Mouse (Mus musculus): ENCODE measurements around the gene Zc3h18.

DNA sequence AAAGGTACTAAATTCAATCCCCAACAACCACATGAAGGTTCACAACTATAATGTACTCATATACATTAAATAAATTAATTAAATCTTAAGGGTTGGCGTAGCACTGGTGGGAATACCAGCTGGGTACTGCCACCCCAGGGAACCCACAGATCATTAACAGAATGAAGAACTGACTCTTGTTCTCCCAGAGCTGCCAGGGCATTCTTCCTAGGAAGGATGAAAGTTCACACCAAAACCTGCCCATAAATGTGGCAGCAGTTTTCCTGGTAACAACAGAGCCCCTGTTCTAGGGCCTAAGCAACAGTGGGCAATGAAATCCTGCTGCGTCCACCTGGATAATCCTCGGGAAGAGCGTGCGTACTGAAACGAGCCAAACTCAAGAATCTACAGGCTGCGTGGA is 65.9 kb downstream of the Zc3h18 start:
- TF ChIP-seq CTCF (IDR thresholded peaks at IDR 0.05 in 2 of 3, conservative IDR thresholded peaks at IDR 0.05 in 1 of 3; ENCODE audit: control insufficient read depth in 1 of 3, insufficient read depth in 1 of 3, low read depth in 2 of 3, low read length in 3 of 3, poor library complexity in 1 of 3, severe bottlenecking in 1 of 3) (no peak), EP300 (IDR thresholded peaks at IDR 0.05; ENCODE audit: low read depth in 1 of 2, low read length in 2 of 2) (no peak), TAL1 (IDR thresholded peaks at IDR 0.05; ENCODE audit: low read length) (no peak), POLR2AphosphoS2 (IDR thresholded peaks at IDR 0.05; ENCODE audit: low read length) (no peak), RCOR1 (IDR thresholded peaks at IDR 0.05; ENCODE audit: low read depth, low read length) (no peak), MAX (IDR thresholded peaks at IDR 0.05; ENCODE audit: low read length) (no peak), JUND (IDR thresholded peaks at IDR 0.05; ENCODE audit: low read depth, low read length) (no peak), SMC3 (IDR thresholded peaks at IDR 0.05; ENCODE audit: low read depth, low read length) (no peak), ZC3H11A (IDR thresholded peaks at IDR 0.05; ENCODE audit: low read depth, low read length) (no peak), ELF1 (IDR thresholded peaks at IDR 0.05; ENCODE audit: low read depth, low read length) (no peak)

All from MEL (cell line).